Mouse (Mus musculus): ENCODE results near the gene Nectin2. TPM values are rescaled to one million over a fixed set of nuclear protein-coding genes. Genes with fewer than 3 reads are reported as not detected.
A peak's percentile ranks its signal among the peaks of the same experiment; 100 is the strongest.
"Not testable (repeated sequence)": the region's sequence is repeated elsewhere in the genome, so short reads cannot be mapped to it uniquely, and the experiment has no call there.

Nectin2 gene
- 55.2 and 62.0 TPM in 2 replicates for polyA plus RNA-seq (2014; fragmentation: Nextera tagmentation; extraction: Ambion mirVana)

GRCm38 (mm10) chr7:19750217-19751069 is at the start of gene Nectin2:
Gene Nectin2, minus strand, starts transcription at chr7:19750483.
- Histone ChIP-seq H3K4me3 (ENCODE audit: low read depth, low read length) (peak within 1 kb of the TSS; percentile 84), H3K36me3 (ENCODE audit: control insufficient read depth, insufficient read depth, low read length) (no peaks in the 10 kb centered on the region), H3K27me3 (replicated peaks; ENCODE audit: control insufficient read depth, insufficient read depth, low read length) (no peaks in the 10 kb centered on the region), H3K9ac (ENCODE audit: low read depth, low read length) (peak within 1 kb of the TSS; percentile 90), H3K9me3 (ENCODE audit: control insufficient read depth, low read length) (no peaks in the 10 kb centered on the region), H3K4me1 (ENCODE audit: control insufficient read depth, insufficient read depth, low read length) (peaks cover 7% of the 10 kb centered on the region), H3K27ac (replicated peaks; ENCODE audit: low read depth, low read length) (peak within 1 kb of the TSS; percentile 92), H3K4me2 (ENCODE audit: low read depth, low read length) (peak within 1 kb of the TSS; percentile 84)
- 16% methylated on average over 19 of the region's 19 CpGs for WGBS
- ATAC-seq (ENCODE audit: low read depth) (peak; percentile 75), DNase-seq (ENCODE audit: low spot score) (peak; percentile 91)

GRCm38 (mm10) chr7:19796697-19797588 is 46.7 kb upstream of the Nectin2 start, which contains the start of gene Cblc:
Gene Cblc, minus strand, starts transcription at chr7:19796809.
- Histone ChIP-seq H3K27ac (replicated peaks; ENCODE audit: low read depth, low read length) (peak within 1 kb of the TSS; percentile 35), H3K9ac (ENCODE audit: low read depth, low read length) (peak within 1 kb of the TSS; percentile 50), H3K27me3 (replicated peaks; ENCODE audit: control insufficient read depth, insufficient read depth, low read length) (peaks cover 25% of the 10 kb centered on the region), H3K4me2 (ENCODE audit: low read depth, low read length) (peak within 1 kb of the TSS; percentile 47), H3K9me3 (ENCODE audit: control insufficient read depth, low read length) (no peaks in the 10 kb centered on the region), H3K4me3 (ENCODE audit: low read depth, low read length) (peak within 1 kb of the TSS; percentile 34), H3K4me1 (ENCODE audit: control insufficient read depth, insufficient read depth, low read length) (no peaks in the 10 kb centered on the region), H3K36me3 (ENCODE audit: control insufficient read depth, insufficient read depth, low read length) (no peaks in the 10 kb centered on the region)
- peak; percentile 90 for ATAC-seq (ENCODE audit: low read depth)
- DNase-seq (ENCODE audit: low spot score), result peak; percentile 79
- WGBS, result 2% methylated on average over 32 of the region's 32 CpGs

GRCm38 (mm10) chr7:19796254-19796653 is 46.0 kb upstream of the Nectin2 start:
- H3K4me3 ChIP-seq (ENCODE audit: low read depth, low read length), result peak overlapping the region; percentile 34
- H3K4me1 ChIP-seq (ENCODE audit: control insufficient read depth, insufficient read depth, low read length), result no peaks in the 10 kb centered on the region
- DNase-seq (ENCODE audit: low spot score) (no peak), ATAC-seq (ENCODE audit: low read depth) (no peak)
- H3K27ac ChIP-seq (replicated peaks; ENCODE audit: low read depth, low read length), result no peak overlapping the region
- H3K27me3 ChIP-seq (replicated peaks; ENCODE audit: control insufficient read depth, insufficient read depth, low read length), result peaks cover 25% of the 10 kb centered on the region
- H3K36me3 ChIP-seq (ENCODE audit: control insufficient read depth, insufficient read depth, low read length), result no peaks in the 10 kb centered on the region
- WGBS, result 3% methylated on average over 11 of the region's 18 CpGs
- H3K4me2 ChIP-seq (ENCODE audit: low read depth, low read length), result peak overlapping the region; percentile 47
- peak overlapping the region; percentile 50 for H3K9ac ChIP-seq (ENCODE audit: low read depth, low read length)
- no peaks in the 10 kb centered on the region for H3K9me3 ChIP-seq (ENCODE audit: control insufficient read depth, low read length)

GRCm38 (mm10) chr7:19795236-19795635 is 45.0 kb upstream of the Nectin2 start:
- H3K27ac ChIP-seq (replicated peaks; ENCODE audit: low read depth, low read length), result no peak overlapping the region
- no peak overlapping the region for H3K9ac ChIP-seq (ENCODE audit: low read depth, low read length)
- H3K27me3 ChIP-seq (replicated peaks; ENCODE audit: control insufficient read depth, insufficient read depth, low read length), result peaks cover 25% of the 10 kb centered on the region
- no peak overlapping the region for H3K4me2 ChIP-seq (ENCODE audit: low read depth, low read length)
- 70% methylated on average over 2 of the region's 2 CpGs for WGBS
- no peak overlapping the region for H3K4me3 ChIP-seq (ENCODE audit: low read depth, low read length)
- no peak for ATAC-seq (ENCODE audit: low read depth)
- no peaks in the 10 kb centered on the region for H3K9me3 ChIP-seq (ENCODE audit: control insufficient read depth, low read length)
- H3K4me1 ChIP-seq (ENCODE audit: control insufficient read depth, insufficient read depth, low read length), result no peaks in the 10 kb centered on the region
- H3K36me3 ChIP-seq (ENCODE audit: control insufficient read depth, insufficient read depth, low read length), result no peaks in the 10 kb centered on the region
- no peak for DNase-seq (ENCODE audit: low spot score)

GRCm38 (mm10) chr7:19792701-19793630 is 42.7 kb upstream of the Nectin2 start:
- Histone ChIP-seq H3K4me2 (ENCODE audit: low read depth, low read length) (no peak overlapping the region), H3K9ac (ENCODE audit: low read depth, low read length) (no peak overlapping the region), H3K27me3 (replicated peaks; ENCODE audit: control insufficient read depth, insufficient read depth, low read length) (peaks cover 25% of the 10 kb centered on the region), H3K4me3 (ENCODE audit: low read depth, low read length) (no peak overlapping the region), H3K27ac (replicated peaks; ENCODE audit: low read depth, low read length) (no peak overlapping the region), H3K9me3 (ENCODE audit: control insufficient read depth, low read length) (no peaks in the 10 kb centered on the region), H3K36me3 (ENCODE audit: control insufficient read depth, insufficient read depth, low read length) (no peaks in the 10 kb centered on the region), H3K4me1 (ENCODE audit: control insufficient read depth, insufficient read depth, low read length) (no peaks in the 10 kb centered on the region)
- DNase-seq (ENCODE audit: low spot score) (no peak), ATAC-seq (ENCODE audit: low read depth) (no peak)
- WGBS, result 85% methylated on average over 17 of the region's 19 CpGs

GRCm38 (mm10) chr7:19791504-19791903 is 41.2 kb upstream of the Nectin2 start:
- H3K4me1 ChIP-seq (ENCODE audit: control insufficient read depth, insufficient read depth, low read length); H3K9me3 ChIP-seq (ENCODE audit: control insufficient read depth, low read length); H3K4me2 ChIP-seq (ENCODE audit: low read depth, low read length); H3K27ac ChIP-seq (replicated peaks; ENCODE audit: low read depth, low read length); ATAC-seq (ENCODE audit: low read depth); H3K9ac ChIP-seq (ENCODE audit: low read depth, low read length); H3K4me3 ChIP-seq (ENCODE audit: low read depth, low read length); H3K36me3 ChIP-seq (ENCODE audit: control insufficient read depth, insufficient read depth, low read length); DNase-seq (ENCODE audit: low spot score): not testable (repeated sequence)
- peaks cover 14% of the 10 kb centered on the region for H3K27me3 ChIP-seq (replicated peaks; ENCODE audit: control insufficient read depth, insufficient read depth, low read length)
- WGBS, result 82% methylated on average over 2 of the region's 2 CpGs

DNA sequence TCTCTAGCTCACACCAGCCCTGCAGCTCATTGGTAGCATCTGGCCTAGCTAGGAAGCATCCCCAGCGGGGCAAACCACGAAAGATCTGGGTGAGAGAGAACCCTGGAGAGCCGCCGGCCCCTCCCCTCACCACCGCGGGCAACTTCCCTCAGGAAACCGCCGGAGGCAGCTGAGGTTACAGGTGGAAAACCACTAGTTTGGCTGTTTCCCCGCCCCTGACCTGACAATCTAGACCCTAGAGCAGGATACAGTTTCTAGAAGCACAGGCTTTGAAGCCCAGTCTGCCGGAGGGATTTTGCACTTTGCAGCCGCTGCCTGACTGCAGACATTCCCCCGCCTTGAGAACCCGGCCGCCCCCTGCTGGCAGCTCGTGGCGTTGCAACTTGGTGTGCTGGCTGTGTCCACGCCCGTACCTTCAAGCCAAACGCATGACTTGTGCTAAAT is 39.6 kb upstream of the Nectin2 start:
- Histone ChIP-seq H3K36me3 (ENCODE audit: control insufficient read depth, insufficient read depth, low read length) (no peaks in the 10 kb centered on the region), H3K4me2 (ENCODE audit: low read depth, low read length) (peak overlapping the region; percentile 56), H3K9ac (ENCODE audit: low read depth, low read length) (peak overlapping the region; percentile 52), H3K27me3 (replicated peaks; ENCODE audit: control insufficient read depth, insufficient read depth, low read length) (peaks cover 4% of the 10 kb centered on the region; the same call in 1 of the 2 replicates), H3K4me3 (ENCODE audit: low read depth, low read length) (peak overlapping the region; percentile 30), H3K27ac (replicated peaks; ENCODE audit: low read depth, low read length) (no peak overlapping the region), H3K9me3 (ENCODE audit: control insufficient read depth, low read length) (no peaks in the 10 kb centered on the region), H3K4me1 (ENCODE audit: control insufficient read depth, insufficient read depth, low read length) (no peaks in the 10 kb centered on the region)
- peak; percentile 90 for DNase-seq (ENCODE audit: low spot score)
- 2% methylated on average over 19 of the region's 19 CpGs for WGBS
- peak; percentile 70 for ATAC-seq (ENCODE audit: low read depth)
